Mouse (Mus musculus) layer of hippocampus, postnatal 25 days (tissue): ENCODE results near the gene Clptm1l. TPM values are rescaled to one million over a fixed set of nuclear protein-coding genes. Genes with fewer than 3 reads are reported as not detected.

Experiments used
- DNase-seq, 2 experiments: peaks; one replicate each; pipeline ENCODE4 v3.0.0; 2022; ENCODE audit warnings: mixed read lengths in 2 of 2, low spot score in 1 of 2; ENCODE audit errors: extremely low spot score in 1 of 2
- total RNA-seq, 2 experiments: library from RNA; stranded (reverse); gene quantifications; 2 replicates each; pipeline ENCODE4 v1.2.3; 2021

Gene Clptm1l
- total RNA-seq, 2 experiments from 2014 or later, result 130 to 140 TPM

- DNase-seq, result no peak
Observed at GRCm38 (mm10) chr13:73658953-73659352, 55.1 kb downstream of the Clptm1l start.

GRCm38 (mm10) chr13:73660163-73660695 is 56.4 kb downstream of the Clptm1l start:
- DNase-seq, result no peak

Other genes with a start within 250 kb of the Clptm1l start
- gene Lpcat1, start 136.8 kb upstream of the Clptm1l start, total RNA-seq, result 10 to 100 TPM; 37.6 to 42.4 TPM
- gene Slc6a3, start 67.3 kb upstream of the Clptm1l start, total RNA-seq, result under 1 TPM; 0.21 to 0.30 TPM
- 1 to 10 TPM; 2.6 to 2.9 TPM for gene Tert, start 22.9 kb downstream of the Clptm1l start, total RNA-seq
- gene Slc6a18, start 74.0 kb downstream of the Clptm1l start, total RNA-seq, result not detected
- gene Slc6a19, start 100.9 kb downstream of the Clptm1l start, total RNA-seq, result under 1 TPM; 0.09 to 0.37 TPM
- 1 to 10 TPM; 4.5 to 5.0 TPM for gene Slc12a7, start 129.1 kb downstream of the Clptm1l start, total RNA-seq
- 1 to 10 TPM; 5.1 to 8.3 TPM for gene Nkd2, start 243.6 kb downstream of the Clptm1l start, total RNA-seq